In the genomic region with DNA sequence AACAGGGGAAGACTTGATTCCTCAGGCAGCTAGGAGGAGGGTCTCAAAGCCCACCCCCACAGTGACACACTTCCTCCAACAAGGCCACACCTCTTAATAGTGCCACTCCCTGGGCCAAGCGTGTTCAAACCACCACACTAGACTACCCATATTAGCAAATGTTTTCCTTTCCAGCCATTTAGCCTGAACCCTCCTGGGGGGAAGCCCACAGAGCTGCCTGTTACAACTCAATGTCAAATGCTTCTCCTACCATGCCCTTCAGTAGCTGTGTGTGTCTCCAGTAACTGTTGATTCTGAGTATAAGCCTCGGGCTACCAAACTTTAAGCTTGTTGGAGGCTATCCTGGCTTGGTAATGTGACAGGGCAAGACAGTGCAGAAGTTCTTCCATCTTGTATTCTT, we compare ENCODE assay signal across 25 mouse cellular contexts. TPM values are rescaled to one million over a fixed set of nuclear protein-coding genes. Genes with fewer than 3 reads are reported as not detected.
DNase-seq lines count a peak whose midpoint lies in the region; ATAC-seq lines count a peak whose summit lies in the region.
"Had no signal": no experiment of that assay in that cellular context is flagged by ENCODE, and none has a peak within 500 bp of the region (broad histone marks: within the 10 kb centered on the region; RNA-seq: fewer than 3 reads in every experiment).

No protein-coding gene starts in this region.

- H3K9me3 ChIP-seq in kidney, embryonic 15.5 days (replicated peaks), result no peaks in the 10 kb centered on the region
- H3K9me3 ChIP-seq in kidney, embryonic 14.5 days (ENCODE audit: control insufficient read depth, low read length), result no peaks in the 10 kb centered on the region; the same call in 1 of the 2 replicates
- no peaks in the 10 kb centered on the region for H3K9me3 ChIP-seq in midbrain, embryonic 11.5 days (ENCODE audit: control insufficient read depth, low read length)
- no peaks in the 10 kb centered on the region for H3K9me3 ChIP-seq in midbrain, embryonic 15.5 days
- peaks cover 4% of the 10 kb centered on the region; the same call in 1 of the 2 replicates for H3K9me3 ChIP-seq in embryonic facial prominence, embryonic 10.5 days
- H3K9me3 ChIP-seq: forebrain, embryonic 15.5 days had no signal

- no peak overlapping the region for H3K4me3 ChIP-seq in kidney, embryonic 15.5 days (replicated peaks)
- no peak overlapping the region for H3K4me3 ChIP-seq in kidney, embryonic 14.5 days (ENCODE audit: low read length)
- no peak overlapping the region for H3K4me3 ChIP-seq in midbrain, embryonic 11.5 days (ENCODE audit: low read depth, low read length)
- H3K4me3 ChIP-seq in midbrain, embryonic 15.5 days, result no peak overlapping the region
- no peak overlapping the region for H3K4me3 ChIP-seq in embryonic facial prominence, embryonic 10.5 days
- H3K4me3 ChIP-seq: forebrain, embryonic 15.5 days; heart, adult 2 months had no signal

- H3K9ac ChIP-seq in kidney, embryonic 15.5 days, result no peak overlapping the region
- no peak overlapping the region for H3K9ac ChIP-seq in kidney, embryonic 14.5 days (ENCODE audit: low read depth, low read length)
- H3K9ac ChIP-seq in midbrain, embryonic 11.5 days (ENCODE audit: low read length), result no peak overlapping the region
- no peak overlapping the region for H3K9ac ChIP-seq in midbrain, embryonic 15.5 days
- H3K9ac ChIP-seq: forebrain, embryonic 15.5 days; hindbrain, embryonic 14.5 days had no signal

- peak overlapping the region; percentile 82 for H3K27ac ChIP-seq in kidney, embryonic 15.5 days
- no peak overlapping the region for H3K27ac ChIP-seq in kidney, embryonic 14.5 days (ENCODE audit: low read depth, low read length)
- no peak overlapping the region for H3K27ac ChIP-seq in midbrain, embryonic 11.5 days (ENCODE audit: low read depth, low read length)
- no peak overlapping the region for H3K27ac ChIP-seq in midbrain, embryonic 15.5 days
- H3K27ac ChIP-seq in embryonic facial prominence, embryonic 10.5 days (replicated peaks), result peak overlapping the region; percentile 83
- H3K27ac ChIP-seq: forebrain, embryonic 15.5 days; heart, adult 2 months; hindbrain, embryonic 14.5 days; hindbrain, postnatal 0 days had no signal

- 92% methylated on average over 2 of the region's 2 CpGs for WGBS in kidney, embryonic 15.5 days
- WGBS in kidney, embryonic 14.5 days, result 84% methylated on average over 2 of the region's 2 CpGs
- 93% methylated on average over 2 of the region's 2 CpGs for WGBS in midbrain, embryonic 11.5 days
- 95% methylated on average over 2 of the region's 2 CpGs for WGBS in midbrain, embryonic 15.5 days
- WGBS in embryonic facial prominence, embryonic 10.5 days, result 91% methylated on average over 2 of the region's 2 CpGs

- no peaks in the 10 kb centered on the region for H3K27me3 ChIP-seq in kidney, embryonic 15.5 days
- H3K27me3 ChIP-seq in kidney, embryonic 14.5 days (ENCODE audit: control insufficient read depth, insufficient read depth, low read length), result no peaks in the 10 kb centered on the region
- H3K27me3 ChIP-seq in midbrain, embryonic 11.5 days (ENCODE audit: control insufficient read depth, insufficient read depth, low read length), result no peaks in the 10 kb centered on the region
- no peaks in the 10 kb centered on the region for H3K27me3 ChIP-seq in midbrain, embryonic 15.5 days (replicated peaks)
- H3K27me3 ChIP-seq in embryonic facial prominence, embryonic 10.5 days (replicated peaks; ENCODE audit: low read depth, poor library complexity, severe bottlenecking), result no peaks in the 10 kb centered on the region
- H3K27me3 ChIP-seq: CH12.LX; forebrain, embryonic 15.5 days had no signal

- peaks cover 40% of the 10 kb centered on the region for H3K4me1 ChIP-seq in kidney, embryonic 15.5 days
- H3K4me1 ChIP-seq in kidney, embryonic 14.5 days (ENCODE audit: control insufficient read depth, insufficient read depth, low read length), result peaks cover 18% of the 10 kb centered on the region
- H3K4me1 ChIP-seq in midbrain, embryonic 11.5 days (ENCODE audit: control insufficient read depth, insufficient read depth, low read length), result peaks cover 10% of the 10 kb centered on the region
- 0 out of 2 replicates have a peak, but pooled peaks cover 5% of the 10 kb centered on the region for H3K4me1 ChIP-seq in midbrain, embryonic 15.5 days
- peaks cover 41% of the 10 kb centered on the region for H3K4me1 ChIP-seq in embryonic facial prominence, embryonic 10.5 days

- no peak for ATAC-seq in kidney, embryonic 15.5 days (replicated peaks; ENCODE audit: low FRiP score)
- no peak for ATAC-seq in kidney, embryonic 14.5 days (ENCODE audit: low FRiP score, low TSS enrichment)
- ATAC-seq in midbrain, embryonic 11.5 days (ENCODE audit: low FRiP score), result no peak
- no peak for ATAC-seq in midbrain, embryonic 15.5 days (replicated peaks)
- ATAC-seq: forebrain, embryonic 15.5 days; hindbrain, postnatal 0 days; inflammation-experienced regulatory T-cells, adult 6 months; intestine, embryonic 16.5 days had no signal

- DNase-seq in heart, adult 11 months, result peak; percentile 62
- DNase-seq in heart, postnatal 36 days, result no peak
- peak; percentile 54 for DNase-seq in midbrain, embryonic 11.5 days (ENCODE audit: low spot score, missing footprints)
- DNase-seq in embryonic facial prominence, embryonic 10.5 days (ENCODE audit: low spot score), result no peak
- no peak for DNase-seq in adrenal gland, adult 2 months
- DNase-seq: adrenal gland, postnatal 14 days; B cell, adult 2 months; cerebellum, adult 11 months; cerebellum, adult 2 months; cerebellum, adult 9-11 months; cerebellum, postnatal 25 days; embryo, embryonic 11 days; gastrocnemius, postnatal 25 days; heart, adult 2 months; heart, postnatal 4 days had no signal

- H3K4me2 ChIP-seq in kidney, embryonic 15.5 days, result no peak overlapping the region
- no peak overlapping the region for H3K4me2 ChIP-seq in kidney, embryonic 14.5 days (replicated peaks; ENCODE audit: low read depth, low read length)
- H3K4me2 ChIP-seq in midbrain, embryonic 11.5 days, result no peak overlapping the region
- H3K4me2 ChIP-seq in midbrain, embryonic 15.5 days, result no peak overlapping the region
- H3K4me2 ChIP-seq: forebrain, embryonic 15.5 days; heart, embryonic 11.5 days; hindbrain, embryonic 14.5 days had no signal

- no peaks in the 10 kb centered on the region for H3K36me3 ChIP-seq in kidney, embryonic 15.5 days
- no peaks in the 10 kb centered on the region for H3K36me3 ChIP-seq in kidney, embryonic 14.5 days (ENCODE audit: control insufficient read depth, insufficient read depth, low read length)
- no peaks in the 10 kb centered on the region for H3K36me3 ChIP-seq in midbrain, embryonic 11.5 days (ENCODE audit: control insufficient read depth, insufficient read depth, low read length)
- no peaks in the 10 kb centered on the region for H3K36me3 ChIP-seq in midbrain, embryonic 15.5 days (replicated peaks)
- H3K36me3 ChIP-seq in embryonic facial prominence, embryonic 10.5 days (replicated peaks), result no peaks in the 10 kb centered on the region
- H3K36me3 ChIP-seq: forebrain, embryonic 15.5 days had no signal

- intact Hi-C loops in heart, postnatal 36 days (cut with DNase I), result no loop called here

RNA-seq across cellular contexts. Expression of gene Hs6st1, which starts 49.0 kb away (rescaled TPM):
- total RNA-seq in heart, postnatal 36 days (2021), result 10 to 100 TPM; 21.3 to 23.1 TPM
- 7.2 and 7.5 TPM in 2 replicates for polyA plus RNA-seq in kidney, embryonic 15.5 days (2015; fragmentation: Nextera tagmentation; extraction: Ambion mirVana)
- 8.9 and 10.1 TPM in 2 replicates for polyA plus RNA-seq in kidney, embryonic 14.5 days (2014; fragmentation: Nextera tagmentation; extraction: Ambion mirVana)
- polyA plus RNA-seq in midbrain, embryonic 11.5 days (2014; fragmentation: Nextera tagmentation; extraction: Ambion mirVana), result 16.7 and 20.3 TPM in 2 replicates
- 26.1 and 29.6 TPM in 2 replicates for polyA plus RNA-seq in midbrain, embryonic 15.5 days (2015; fragmentation: Nextera tagmentation; extraction: Ambion mirVana)
- 3.9 and 4.5 TPM in 2 replicates for polyA plus RNA-seq in embryonic facial prominence, embryonic 10.5 days (2016; fragmentation: Nextera tagmentation; extraction: Ambion mirVana)
- total RNA-seq in adrenal gland, adult 2 months (2021), result 100 to 1,000 TPM in 1 of 2 experiments, 10 to 100 TPM in 1; 75.1 to 135 TPM
- 153 and 231 TPM in 2 replicates for polyA plus RNA-seq in adrenal gland, adult 2 months (2012; rRNA removed)

Comparison
In these comparisons a context has a peak if more than half of its experiments do, and no peak if none do; other contexts are left out.
1. DNase-seq: peak in heart, adult 11 months (single experiment) and midbrain, embryonic 11.5 days (single experiment); none in heart, postnatal 36 days (0 of 2), embryonic facial prominence, embryonic 10.5 days (single experiment) and adrenal gland, adult 2 months (single experiment).
2. H3K27ac ChIP-seq: peak in kidney, embryonic 15.5 days (single experiment) and embryonic facial prominence, embryonic 10.5 days (single experiment); none in kidney, embryonic 14.5 days (single experiment), midbrain, embryonic 11.5 days (single experiment) and midbrain, embryonic 15.5 days (single experiment).